Mouse (Mus musculus) splenic B cell, adult 2 months (primary cell): ENCODE data around the gene Pcdh10.

Source experiments
- DNase-seq: peaks from one replicate; pipeline ENCODE4 v3.0.0-alpha.2; 2011; ENCODE audit warnings: low read depth, low spot score
- H3K27me3 ChIP-seq: 2 replicates; pipeline ENCODE4 v1.6.1; 2012; ENCODE audit warnings: mild to moderate bottlenecking, low read length, moderate library complexity, mixed read lengths; ENCODE audit not compliant: control insufficient read depth, poor library complexity, insufficient read depth, severe bottlenecking
- H3K36me3 ChIP-seq: 2 replicates; pipeline ENCODE4 v1.6.1; 2012; ENCODE audit warnings: mild to moderate bottlenecking, low read length, moderate library complexity, mixed read lengths; ENCODE audit not compliant: control insufficient read depth, poor library complexity, insufficient read depth, severe bottlenecking

The Pcdh10 gene

GRCm38 (mm10) chr3:45378145-45378544, at the start of gene Pcdh10:
Gene Pcdh10, plus strand, starts transcription at chr3:45378398.
- Histone ChIP-seq H3K27me3 (no peaks in the 10 kb centered on the region), H3K36me3 (no peaks in the 10 kb centered on the region)
- no peak for DNase-seq

GRCm38 (mm10) chr3:45355919-45356318, 22.3 kb upstream of the Pcdh10 start:
- Histone ChIP-seq H3K36me3 (no peaks in the 10 kb centered on the region), H3K27me3 (no peaks in the 10 kb centered on the region)
- DNase-seq = no peak

- Histone ChIP-seq H3K36me3 (no peaks in the 10 kb centered on the region), H3K27me3 (no peaks in the 10 kb centered on the region)
- DNase-seq = no peak
Measured at GRCm38 (mm10) chr3:45368952-45369351, 9.2 kb upstream of the Pcdh10 start.

GRCm38 (mm10) chr3:45375761-45376500, 2.3 kb upstream of the Pcdh10 start:
- DNase-seq = no peak
- Histone ChIP-seq H3K27me3 (no peaks in the 10 kb centered on the region), H3K36me3 (no peaks in the 10 kb centered on the region)

- H3K36me3 ChIP-seq = no peaks in the 10 kb centered on the region
- H3K27me3 ChIP-seq = no peaks in the 10 kb centered on the region
- no peak for DNase-seq
Measured at GRCm38 (mm10) chr3:45376501-45377390, 1.5 kb upstream of the Pcdh10 start.

- no peak for DNase-seq
- H3K27me3 ChIP-seq = no peaks in the 10 kb centered on the region
- no peaks in the 10 kb centered on the region for H3K36me3 ChIP-seq
Measured at GRCm38 (mm10) chr3:45377391-45377998, 703 bp upstream of the Pcdh10 start.

- H3K36me3 ChIP-seq = no peaks in the 10 kb centered on the region
- H3K27me3 ChIP-seq = no peaks in the 10 kb centered on the region
- no peak for DNase-seq
Measured at GRCm38 (mm10) chr3:45379541-45379971, 1.4 kb downstream of the Pcdh10 start.

GRCm38 (mm10) chr3:45379972-45380761, 2.0 kb downstream of the Pcdh10 start:
- H3K36me3 ChIP-seq = no peaks in the 10 kb centered on the region
- H3K27me3 ChIP-seq = no peaks in the 10 kb centered on the region
- no peak for DNase-seq

- Histone ChIP-seq H3K27me3 (no peaks in the 10 kb centered on the region), H3K36me3 (no peaks in the 10 kb centered on the region)
- no peak for DNase-seq
Measured at GRCm38 (mm10) chr3:45380811-45381761, 2.9 kb downstream of the Pcdh10 start.

- H3K27me3 ChIP-seq = no peaks in the 10 kb centered on the region
- no peaks in the 10 kb centered on the region for H3K36me3 ChIP-seq
- DNase-seq = no peak
Measured at GRCm38 (mm10) chr3:45382032-45382755, 4.0 kb downstream of the Pcdh10 start.

- DNase-seq = no peak
Measured at GRCm38 (mm10) chr3:45383831-45384230, 5.6 kb downstream of the Pcdh10 start.

GRCm38 (mm10) chr3:45385028-45385427, 6.8 kb downstream of the Pcdh10 start:
- H3K36me3 ChIP-seq = no peaks in the 10 kb centered on the region
- DNase-seq = no peak
- H3K27me3 ChIP-seq = no peaks in the 10 kb centered on the region

More at GRCm38 (mm10) chr3:45383831-45384230, 5.6 kb downstream of the Pcdh10 start:
- H3K27me3 ChIP-seq = no peaks in the 10 kb centered on the region
- no peaks in the 10 kb centered on the region for H3K36me3 ChIP-seq

- DNase-seq = no peak
- no peaks in the 10 kb centered on the region for H3K36me3 ChIP-seq
- H3K27me3 ChIP-seq = no peaks in the 10 kb centered on the region
Measured at GRCm38 (mm10) chr3:45385451-45385850, 7.3 kb downstream of the Pcdh10 start.
